Mouse (Mus musculus): Measurements from ENCODE around the gene Ly6g5b.

DNA sequence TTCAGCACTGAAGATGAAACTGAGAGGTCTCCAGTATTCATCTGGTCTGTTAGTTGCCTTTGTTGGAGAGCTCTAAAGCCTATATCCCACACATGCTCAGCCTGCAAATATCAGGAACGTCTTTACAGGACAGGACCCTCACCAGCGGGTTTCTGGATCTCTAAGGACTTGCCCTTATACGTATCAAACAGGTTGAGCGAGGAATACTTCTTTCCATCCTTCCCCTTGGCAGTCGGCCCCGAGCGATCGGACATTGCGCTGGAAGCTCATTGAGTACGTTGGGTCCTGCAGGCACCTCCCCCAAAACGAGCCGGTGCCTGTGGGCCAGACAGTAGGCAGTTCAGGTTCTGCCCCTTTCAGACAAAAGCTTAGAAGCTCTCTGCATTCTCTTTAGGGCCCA is 47.5 kb upstream of the Ly6g5b start:
- no peak for TF ChIP-seq CTCF (IDR thresholded peaks at IDR 0.05; ENCODE audit: control insufficient read depth, insufficient read depth, low read length)
- no peak for TF ChIP-seq POLR2A (IDR thresholded peaks at IDR 0.05; ENCODE audit: borderline replicate concordance, control insufficient read depth, low read depth, low read length)
